Mouse (Mus musculus) myocyte (in vitro differentiated cells): ENCODE results near the gene Mfsd5. TPM values are rescaled to one million over a fixed set of nuclear protein-coding genes. Genes with fewer than 3 reads are reported as not detected.

Source experiments
- H3K27me3 ChIP-seq: one replicate; pipeline ENCODE4 v1.6.1; 2011; ENCODE audit not compliant: control insufficient read depth, insufficient read depth, insufficient read length
- H3K36me3 ChIP-seq: one replicate; pipeline ENCODE4 v1.6.1; 2011; ENCODE audit not compliant: control insufficient read depth, insufficient read depth
- H3K4me2 ChIP-seq: one replicate; pipeline ENCODE4 v1.6.1; 2011; ENCODE audit warnings: low read depth, control low read depth
- H3K4me3 ChIP-seq: one replicate; pipeline ENCODE4 v1.5.1; 2011; ENCODE audit warnings: mild to moderate bottlenecking, control low read depth, moderate library complexity
- H3K79me2 ChIP-seq: one replicate; pipeline ENCODE4 v1.6.1; 2011; ENCODE audit not compliant: control insufficient read depth, insufficient read depth
- H3ac ChIP-seq: one replicate; pipeline ENCODE4 v1.6.1; 2011; ENCODE audit not compliant: control insufficient read depth, insufficient read length
- CEBPB ChIP-seq: IDR thresholded peaks from 2 replicates; pipeline ENCODE4 v1.6.1; 2011; ENCODE audit warnings: mild to moderate bottlenecking, moderate library complexity; ENCODE audit not compliant: poor library complexity, insufficient read depth, severe bottlenecking
- E2F4 ChIP-seq: IDR thresholded peaks from one replicate; pipeline ENCODE4 v1.6.1; 2011; ENCODE audit warnings: mild to moderate bottlenecking, control low read depth, moderate library complexity; ENCODE audit not compliant: insufficient read depth
- MAX ChIP-seq: IDR thresholded peaks from one replicate; pipeline ENCODE4 v1.6.1; 2011; ENCODE audit warnings: low read depth, mild to moderate bottlenecking, control low read depth
- MYOD1 ChIP-seq, 3 experiments: IDR thresholded peaks; one replicate each; pipeline ENCODE4 v1.6.1; 2011; ENCODE audit warnings: control low read depth in 2 of 3, low read depth in 2 of 3, mild to moderate bottlenecking in 2 of 3, moderate library complexity in 1 of 3; ENCODE audit not compliant: insufficient read length in 2 of 3, control insufficient read depth in 1 of 3
- MYOG ChIP-seq, 3 experiments: IDR thresholded peaks; one replicate each; pipeline ENCODE4 v1.6.1; 2011; ENCODE audit warnings: control low read depth in 2 of 3, low read depth in 2 of 3, mild to moderate bottlenecking in 2 of 3; ENCODE audit not compliant: insufficient read length in 2 of 3, control insufficient read depth in 1 of 3, insufficient read depth in 1 of 3
- POLR2A ChIP-seq: IDR thresholded peaks from one replicate; pipeline ENCODE4 v1.6.1; 2011; ENCODE audit warnings: low read depth, mild to moderate bottlenecking, control low read depth, moderate library complexity; ENCODE audit not compliant: insufficient read length
- POLR2AphosphoS2 ChIP-seq: IDR thresholded peaks from one replicate; pipeline ENCODE4 v1.6.1; 2011; ENCODE audit warnings: low read depth, control low read depth; ENCODE audit not compliant: insufficient read length
- REST ChIP-seq: IDR thresholded peaks from one replicate; pipeline ENCODE4 v1.6.1; 2011; ENCODE audit warnings: mild to moderate bottlenecking, control low read depth, moderate library complexity; ENCODE audit not compliant: insufficient read depth, insufficient read length
- SRF ChIP-seq: IDR thresholded peaks from one replicate; pipeline ENCODE4 v1.6.1; 2011; ENCODE audit warnings: low read depth; ENCODE audit not compliant: control insufficient read depth, insufficient read length
- TCF12 ChIP-seq: IDR thresholded peaks from one replicate; pipeline ENCODE4 v1.6.1; 2011; ENCODE audit warnings: mild to moderate bottlenecking, control low read depth; ENCODE audit not compliant: poor library complexity, insufficient read depth, severe bottlenecking
- TCF3 ChIP-seq: IDR thresholded peaks from one replicate; pipeline ENCODE4 v1.6.1; 2011; ENCODE audit warnings: low read depth, control low read depth; ENCODE audit not compliant: insufficient read length
- USF1 ChIP-seq: IDR thresholded peaks from one replicate; pipeline ENCODE4 v1.6.1; 2011; ENCODE audit warnings: low read depth, mild to moderate bottlenecking, control low read depth, moderate library complexity
- polyA plus RNA-seq: library from polyadenylated mRNA; unstranded; fragments of >200 nt; fragmentation: generic; extraction: Trizol; gene quantifications from one replicate; pipeline ENCODE4 v1.2.1, GENCODE M21; 2012; ENCODE audit warnings: missing spikeins

Mfsd5 gene
- polyA plus RNA-seq, 1 experiment: 83.3 TPM

DNA sequence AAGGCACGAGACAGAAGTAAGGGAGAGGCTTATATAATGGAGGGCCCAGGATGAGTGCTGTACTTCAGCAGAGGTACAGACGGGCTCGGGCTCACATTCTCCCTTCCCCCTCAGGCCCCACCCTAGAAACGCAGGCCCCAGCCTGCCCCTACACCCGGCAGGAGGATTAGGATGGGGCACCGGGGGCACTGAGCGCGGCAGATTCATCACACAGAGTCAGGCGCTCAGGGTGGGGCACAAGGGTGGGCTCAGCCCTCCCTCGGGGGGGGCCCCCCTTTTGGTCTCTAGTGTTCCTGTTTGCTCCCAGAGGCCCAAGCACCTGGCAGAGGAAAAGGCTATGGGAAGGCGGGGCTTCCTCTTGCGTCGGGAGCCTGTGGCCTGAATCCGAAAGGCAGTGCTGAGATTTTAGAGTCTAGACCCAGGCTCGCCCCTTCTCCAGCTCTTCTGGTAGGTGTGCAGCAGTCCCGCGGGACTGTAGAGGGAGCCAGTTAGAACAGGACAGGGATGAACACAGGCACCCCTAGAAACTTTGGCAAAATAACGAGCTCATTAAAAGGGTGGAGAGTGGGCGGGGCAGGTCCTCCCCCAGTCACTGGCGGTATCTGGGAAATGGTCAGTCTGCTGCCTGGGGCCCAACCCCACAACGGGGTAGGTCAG is 43.8 kb upstream of the Mfsd5 start:
- Histone ChIP-seq H3ac (no peak overlapping the region), H3K36me3 (peaks cover 34% of the 10 kb centered on the region), H3K4me3 (no peak overlapping the region), H3K4me2 (no peak overlapping the region), H3K27me3 (no peaks in the 10 kb centered on the region), H3K79me2 (no peaks in the 10 kb centered on the region)
- TF ChIP-seq MAX (no peak), USF1 (no peak), TCF12 (no peak), MYOG (IDR thresholded peaks at IDR 0.05; ENCODE audit: control insufficient read depth in 1 of 3, insufficient read depth in 1 of 3, insufficient read length in 2 of 3, low read depth in 2 of 3) (no peak), POLR2AphosphoS2 (no peak), TCF3 (no peak), MYOD1 (IDR thresholded peaks at IDR 0.05; ENCODE audit: control insufficient read depth in 1 of 3, insufficient read length in 2 of 3, low read depth in 2 of 3) (no peak), E2F4 (no peak), POLR2A (no peak), CEBPB (no peak), REST (no peak), SRF (no peak)

DNA sequence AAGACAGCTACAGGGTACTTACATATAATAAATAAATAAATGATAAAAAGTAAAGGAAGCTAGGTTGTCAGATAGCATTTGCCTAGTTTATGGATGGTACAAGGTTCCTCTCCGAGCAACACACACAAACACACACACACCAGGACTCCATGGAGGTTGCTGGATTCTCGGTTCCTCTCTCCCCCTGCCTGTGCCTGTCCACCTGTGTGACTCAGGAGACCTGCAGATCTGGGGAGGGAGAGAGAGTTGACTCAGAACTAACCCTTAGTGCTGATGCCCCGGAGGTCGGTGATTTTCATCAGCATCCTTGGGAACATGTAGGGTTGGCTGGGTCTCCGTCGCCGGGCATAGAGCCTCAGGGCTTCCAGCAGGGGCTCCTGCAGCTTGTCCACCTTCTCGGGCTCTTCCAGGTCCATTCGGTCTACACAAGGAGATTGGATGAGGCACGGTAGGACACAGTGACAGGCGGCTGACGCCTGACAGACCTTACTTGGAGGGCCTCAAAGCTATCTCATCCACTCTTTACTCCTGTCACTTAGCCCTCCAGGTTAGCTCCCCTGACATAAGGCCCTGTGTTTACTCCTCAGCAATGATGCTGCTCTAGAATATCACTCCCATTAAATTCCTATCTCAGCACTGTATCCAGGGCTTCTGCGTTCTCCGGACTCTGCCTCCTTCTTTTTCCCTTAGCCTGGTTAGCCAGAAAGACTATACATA is 40.6 kb upstream of the Mfsd5 start:
- Histone ChIP-seq H3K79me2 (peaks cover 26% of the 10 kb centered on the region), H3ac (no peak overlapping the region), H3K27me3 (no peaks in the 10 kb centered on the region), H3K4me2 (no peak overlapping the region), H3K4me3 (no peak overlapping the region), H3K36me3 (peaks cover 43% of the 10 kb centered on the region)
- no peak for TF ChIP-seq POLR2AphosphoS2
- no peak for TF ChIP-seq E2F4

DNA sequence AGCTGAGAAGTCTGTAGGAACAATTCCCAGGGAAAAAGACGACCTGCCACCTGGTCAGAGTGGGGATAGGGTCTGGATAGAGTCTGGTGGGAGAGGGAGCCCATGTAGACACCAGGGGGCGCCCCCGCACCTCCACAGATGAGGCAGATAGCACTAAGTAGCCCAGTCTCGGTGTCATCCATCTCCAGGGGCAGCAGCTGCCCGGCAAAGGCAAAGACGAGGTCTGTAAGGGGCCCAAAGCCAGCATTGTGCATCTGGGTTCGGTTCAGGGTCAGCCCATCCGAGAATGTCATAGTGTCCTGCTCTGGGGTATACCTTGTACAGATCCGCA is 40.0 kb upstream of the Mfsd5 start:
- Histone ChIP-seq H3ac (no peak overlapping the region), H3K27me3 (no peaks in the 10 kb centered on the region), H3K4me2 (no peak overlapping the region), H3K4me3 (no peak overlapping the region), H3K79me2 (peaks cover 31% of the 10 kb centered on the region), H3K36me3 (peaks cover 43% of the 10 kb centered on the region)
- TF ChIP-seq MYOG (IDR thresholded peaks at IDR 0.05; ENCODE audit: control insufficient read depth in 1 of 3, insufficient read depth in 1 of 3, insufficient read length in 2 of 3, low read depth in 2 of 3): peak in 2 of 3 experiments; percentile 10 to 47
- no peak for TF ChIP-seq SRF
- TF ChIP-seq E2F4: no peak
- TF ChIP-seq MYOD1 (IDR thresholded peaks at IDR 0.05; ENCODE audit: control insufficient read depth in 1 of 3, insufficient read length in 2 of 3, low read depth in 2 of 3): peak in 2 of 3 experiments; percentile 31 to 47
- no peak for TF ChIP-seq MAX
- no peak for TF ChIP-seq TCF3
- TF ChIP-seq REST: no peak

DNA sequence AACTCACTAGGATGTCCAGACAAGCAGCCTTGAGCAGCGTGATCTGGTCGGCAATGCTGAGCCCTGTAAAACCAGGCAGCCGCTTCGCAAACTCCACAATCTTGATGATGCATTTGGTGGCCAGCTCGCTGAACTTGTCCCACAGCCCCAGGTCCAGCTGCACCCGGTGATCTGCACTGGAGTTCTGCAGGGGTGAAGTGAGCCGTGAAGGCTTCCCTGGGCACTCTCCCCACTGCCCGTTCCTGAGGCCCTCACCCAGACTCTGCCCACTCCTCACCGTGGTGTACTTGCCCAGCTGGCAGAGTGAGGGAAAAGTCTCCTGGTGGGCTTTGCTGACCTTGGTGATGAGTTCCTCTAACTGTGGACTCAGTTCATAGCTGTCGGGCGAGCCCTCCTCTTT is 39.4 kb upstream of the Mfsd5 start:
- H3K27me3 ChIP-seq: no peaks in the 10 kb centered on the region
- H3ac ChIP-seq: no peak overlapping the region
- H3K4me2 ChIP-seq: no peak overlapping the region
- TF ChIP-seq CEBPB (no peak), POLR2A (no peak), E2F4 (no peak), MYOG (IDR thresholded peaks at IDR 0.05; ENCODE audit: control insufficient read depth in 1 of 3, insufficient read depth in 1 of 3, insufficient read length in 2 of 3, low read depth in 2 of 3) (no peak), SRF (no peak), USF1 (no peak), MYOD1 (IDR thresholded peaks at IDR 0.05; ENCODE audit: control insufficient read depth in 1 of 3, insufficient read length in 2 of 3, low read depth in 2 of 3) (no peak), REST (no peak), MAX (no peak), POLR2AphosphoS2 (no peak), TCF12 (no peak), TCF3 (no peak)
- H3K79me2 ChIP-seq: peaks cover 37% of the 10 kb centered on the region
- H3K4me3 ChIP-seq: no peak overlapping the region
- H3K36me3 ChIP-seq: peaks cover 43% of the 10 kb centered on the region

DNA sequence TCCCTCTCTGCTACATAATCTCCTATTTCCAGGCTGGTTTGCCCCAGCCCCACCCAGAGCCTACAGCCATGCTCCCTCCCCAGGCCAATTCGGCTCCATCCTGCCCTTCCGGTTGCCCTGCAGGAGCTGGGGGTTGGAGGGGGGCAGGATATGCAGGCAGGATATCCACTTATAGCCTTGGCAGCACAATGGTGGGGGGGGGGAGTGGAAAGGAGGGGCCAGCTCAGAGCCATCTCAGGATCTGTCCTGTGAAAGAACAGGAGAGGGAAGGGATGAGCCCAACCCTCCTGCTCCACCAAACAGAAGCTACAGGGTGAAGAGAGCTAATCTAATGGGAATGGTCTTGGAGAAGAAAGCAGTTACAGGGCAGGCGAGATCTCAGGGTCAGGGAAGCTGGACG is 38.6 kb upstream of the Mfsd5 start:
- H3K27me3 ChIP-seq: no peaks in the 10 kb centered on the region

More for the DNA sequence above, 38.6 kb upstream of the Mfsd5 start:
- Histone ChIP-seq H3ac (no peak overlapping the region), H3K4me2 (no peak overlapping the region), H3K36me3 (peaks cover 42% of the 10 kb centered on the region), H3K4me3 (no peak overlapping the region), H3K79me2 (peaks cover 45% of the 10 kb centered on the region)
- TF ChIP-seq USF1 (no peak), CEBPB (no peak), MYOG (IDR thresholded peaks at IDR 0.05; ENCODE audit: control insufficient read depth in 1 of 3, insufficient read depth in 1 of 3, insufficient read length in 2 of 3, low read depth in 2 of 3) (no peak)
